Mouse (Mus musculus): Measurements from ENCODE around the gene Clasrp. TPM values are rescaled to one million over a fixed set of nuclear protein-coding genes. Genes with fewer than 3 reads are reported as not detected.
A peak's percentile ranks its signal among the peaks of the same experiment; 100 is the strongest.

Clasrp gene
- polyA plus RNA-seq, 1 experiment from 2014 or later = 61.5 TPM

GRCm38 (mm10) chr7:19561765-19562642 lies 42.3 kb downstream of the Clasrp start:
- peak overlapping the region; percentile 98 for H3K4me2 ChIP-seq
- WGBS = under 1% methylated on average over 101 of the region's 102 CpGs
- peak overlapping the region; percentile 79 for H3K4me3 ChIP-seq (replicated peaks)
- H3K27ac ChIP-seq (replicated peaks) = peak overlapping the region; percentile 95
- peaks cover 20% of the 10 kb centered on the region for H3K36me3 ChIP-seq
- ATAC-seq (ENCODE audit: low FRiP score) = peak; percentile 93
- peak overlapping the region; percentile 86 for H3K9ac ChIP-seq (replicated peaks)
- H3K27me3 ChIP-seq (replicated peaks) = no peaks in the 10 kb centered on the region
- no peaks in the 10 kb centered on the region for H3K9me3 ChIP-seq (replicated peaks)
- H3K4me1 ChIP-seq = peaks cover 56% of the 10 kb centered on the region

- peaks cover 20% of the 10 kb centered on the region for H3K36me3 ChIP-seq
- H3K4me1 ChIP-seq = peaks cover 62% of the 10 kb centered on the region
- peak overlapping the region; percentile 98 for H3K4me2 ChIP-seq
- peak overlapping the region; percentile 95 for H3K27ac ChIP-seq (replicated peaks)
- peak overlapping the region; percentile 79 for H3K4me3 ChIP-seq (replicated peaks)
- ATAC-seq (ENCODE audit: low FRiP score) = no peak
- H3K27me3 ChIP-seq (replicated peaks) = no peaks in the 10 kb centered on the region
- no peaks in the 10 kb centered on the region for H3K9me3 ChIP-seq (replicated peaks)
- WGBS = under 1% methylated on average over 11 of the region's 11 CpGs
- H3K9ac ChIP-seq (replicated peaks) = peak overlapping the region; percentile 86
Measured at GRCm38 (mm10) chr7:19561431-19561764, 42.9 kb downstream of the Clasrp start.

GRCm38 (mm10) chr7:19560491-19561260 lies 43.6 kb downstream of the Clasrp start:
- Histone ChIP-seq H3K9me3 (replicated peaks) (no peaks in the 10 kb centered on the region), H3K27me3 (replicated peaks) (no peaks in the 10 kb centered on the region), H3K4me1 (peaks cover 65% of the 10 kb centered on the region), H3K27ac (replicated peaks) (peak overlapping the region; percentile 95), H3K36me3 (peaks cover 19% of the 10 kb centered on the region), H3K9ac (replicated peaks) (peak overlapping the region; percentile 86), H3K4me2 (peak overlapping the region; percentile 98), H3K4me3 (replicated peaks) (peak overlapping the region; percentile 79)
- WGBS = 32% methylated on average over 11 of the region's 11 CpGs
- no peak for ATAC-seq (ENCODE audit: low FRiP score)

- Histone ChIP-seq H3K9me3 (replicated peaks) (no peaks in the 10 kb centered on the region), H3K36me3 (0 out of 2 replicates have a peak, but pooled peaks cover 10% of the 10 kb centered on the region), H3K4me1 (peaks cover 69% of the 10 kb centered on the region), H3K9ac (replicated peaks) (peak overlapping the region; percentile 32; the same call in 1 of the 2 replicates), H3K27me3 (replicated peaks) (no peaks in the 10 kb centered on the region), H3K27ac (replicated peaks) (no peak overlapping the region), H3K4me2 (peak overlapping the region; percentile 98), H3K4me3 (replicated peaks) (0 out of 2 replicates have a peak overlapping the region, but pooled peaks have one; percentile 4)
- 39% methylated on average over 2 of the region's 2 CpGs for WGBS
- ATAC-seq (ENCODE audit: low FRiP score) = no peak
Measured at GRCm38 (mm10) chr7:19558965-19559364, 45.3 kb downstream of the Clasrp start.

GRCm38 (mm10) chr7:19557982-19558900 lies 46.0 kb downstream of the Clasrp start:
- Histone ChIP-seq H3K4me1 (peaks cover 63% of the 10 kb centered on the region), H3K27me3 (replicated peaks) (no peaks in the 10 kb centered on the region), H3K27ac (replicated peaks) (no peak overlapping the region), H3K9me3 (replicated peaks) (no peaks in the 10 kb centered on the region), H3K4me3 (replicated peaks) (no peak overlapping the region), H3K4me2 (peak overlapping the region; percentile 98), H3K36me3 (peaks cover 14% of the 10 kb centered on the region; the same call in 1 of the 2 replicates), H3K9ac (replicated peaks) (peak overlapping the region; percentile 32)
- no peak for ATAC-seq (ENCODE audit: low FRiP score)
- WGBS = 96% methylated on average over 6 of the region's 6 CpGs

- peaks cover 18% of the 10 kb centered on the region; the same call in 1 of the 2 replicates for H3K36me3 ChIP-seq
- H3K27ac ChIP-seq (replicated peaks) = no peak overlapping the region
- peaks cover 63% of the 10 kb centered on the region for H3K4me1 ChIP-seq
- no peaks in the 10 kb centered on the region for H3K9me3 ChIP-seq (replicated peaks)
- H3K4me3 ChIP-seq (replicated peaks) = no peak overlapping the region
- H3K9ac ChIP-seq (replicated peaks) = no peak overlapping the region
- ATAC-seq (ENCODE audit: low FRiP score) = no peak
- WGBS = 100% methylated on average over 2 of the region's 2 CpGs
- no peak overlapping the region for H3K4me2 ChIP-seq
- H3K27me3 ChIP-seq (replicated peaks) = no peaks in the 10 kb centered on the region
Measured at GRCm38 (mm10) chr7:19557086-19557485, 47.2 kb downstream of the Clasrp start.

GRCm38 (mm10) chr7:19554168-19554567 lies 50.1 kb downstream of the Clasrp start:
- Histone ChIP-seq H3K9me3 (replicated peaks) (no peaks in the 10 kb centered on the region), H3K27me3 (replicated peaks) (no peaks in the 10 kb centered on the region), H3K4me2 (no peak overlapping the region), H3K27ac (replicated peaks) (no peak overlapping the region), H3K9ac (replicated peaks) (no peak overlapping the region), H3K36me3 (peaks cover 18% of the 10 kb centered on the region; the same call in 1 of the 2 replicates), H3K4me1 (peaks cover 41% of the 10 kb centered on the region), H3K4me3 (replicated peaks) (no peak overlapping the region)
- 91% methylated on average over 1 of the region's 1 CpGs for WGBS
- no peak for ATAC-seq (ENCODE audit: low FRiP score)

GRCm38 (mm10) chr7:19552443-19552842 lies 51.8 kb downstream of the Clasrp start:
- H3K4me2 ChIP-seq = no peak overlapping the region
- no peak overlapping the region for H3K27ac ChIP-seq (replicated peaks)
- no peaks in the 10 kb centered on the region for H3K27me3 ChIP-seq (replicated peaks)
- no peak overlapping the region for H3K4me3 ChIP-seq (replicated peaks)
- peaks cover 31% of the 10 kb centered on the region for H3K4me1 ChIP-seq
- no peaks in the 10 kb centered on the region for H3K9me3 ChIP-seq (replicated peaks)
- WGBS = 39% methylated on average over 2 of the region's 2 CpGs
- H3K36me3 ChIP-seq = peaks cover 18% of the 10 kb centered on the region; the same call in 1 of the 2 replicates
- no peak for ATAC-seq (ENCODE audit: low FRiP score)
- no peak overlapping the region for H3K9ac ChIP-seq (replicated peaks)

- no peak for ATAC-seq (ENCODE audit: low FRiP score)
- H3K9me3 ChIP-seq (replicated peaks) = no peaks in the 10 kb centered on the region
- peaks cover 18% of the 10 kb centered on the region; the same call in 1 of the 2 replicates for H3K36me3 ChIP-seq
- H3K27me3 ChIP-seq (replicated peaks) = no peaks in the 10 kb centered on the region
- WGBS = 63% methylated on average over 5 of the region's 5 CpGs
- no peak overlapping the region for H3K4me2 ChIP-seq
- peaks cover 30% of the 10 kb centered on the region for H3K4me1 ChIP-seq
- no peak overlapping the region for H3K9ac ChIP-seq (replicated peaks)
- no peak overlapping the region for H3K27ac ChIP-seq (replicated peaks)
- no peak overlapping the region for H3K4me3 ChIP-seq (replicated peaks)
Measured at GRCm38 (mm10) chr7:19551634-19552033, 52.7 kb downstream of the Clasrp start.

- Histone ChIP-seq H3K27me3 (replicated peaks) (no peaks in the 10 kb centered on the region), H3K9ac (replicated peaks) (no peak overlapping the region), H3K36me3 (peaks cover 8% of the 10 kb centered on the region; the same call in 1 of the 2 replicates), H3K4me1 (peaks cover 33% of the 10 kb centered on the region), H3K27ac (replicated peaks) (no peak overlapping the region), H3K9me3 (replicated peaks) (no peaks in the 10 kb centered on the region), H3K4me3 (replicated peaks) (no peak overlapping the region), H3K4me2 (no peak overlapping the region)
- ATAC-seq (ENCODE audit: low FRiP score) = no peak
- 92% methylated on average over 10 of the region's 10 CpGs for WGBS
Measured at GRCm38 (mm10) chr7:19549394-19549793, 54.9 kb downstream of the Clasrp start.
